Mouse (Mus musculus): ENCODE measurements around the gene Mcee.

GRCm38 (mm10) chr7:64450631-64451030, 58.2 kb downstream of the Mcee start:
- TF ChIP-seq POLR2A (IDR thresholded peaks at IDR 0.05; ENCODE audit: borderline replicate concordance, insufficient read depth, low read length) (no peak), CTCF (IDR thresholded peaks at IDR 0.05; ENCODE audit: borderline replicate concordance, insufficient read depth, low read depth, low read length) (no peak)

Data from cerebellum, adult 2 months (tissue).